Mouse (Mus musculus): ENCODE measurements around the gene Amz2. TPM values are rescaled to one million over a fixed set of nuclear protein-coding genes. Genes with fewer than 3 reads are reported as not detected.
A peak's percentile ranks its signal among the peaks of the same experiment; 100 is the strongest.

Gene Amz2
- polyA plus RNA-seq, 1 experiment from 2014 or later = 55.6 TPM

DNA sequence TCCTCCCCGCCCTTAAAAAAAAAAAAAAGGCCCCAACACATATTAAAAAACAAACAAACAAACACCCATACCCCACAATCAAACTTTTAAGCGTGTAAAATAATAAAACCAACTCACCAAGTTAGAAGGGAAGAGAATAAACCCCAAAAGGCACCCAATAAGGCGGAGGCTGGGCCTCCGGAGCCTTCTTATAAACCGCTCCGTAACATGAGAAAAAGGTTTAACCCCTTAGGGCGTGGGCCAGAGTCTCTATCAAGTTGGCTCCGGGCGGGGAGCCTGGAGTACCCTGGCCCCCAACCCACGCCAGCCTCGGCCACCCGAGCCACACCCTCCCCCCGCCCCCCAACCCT lies 47.0 kb downstream of the Amz2 start:
- Histone ChIP-seq H3K27me3 (ENCODE audit: control insufficient read depth, insufficient read depth, low read length) (peaks cover 3% of the 10 kb centered on the region; the same call in 1 of the 2 replicates), H3K27ac (peak overlapping the region; percentile 90), H3K4me3 (replicated peaks; ENCODE audit: low read length) (peak overlapping the region; percentile 85), H3K4me1 (replicated peaks; ENCODE audit: control insufficient read depth, insufficient read depth, low read length) (peaks cover 8% of the 10 kb centered on the region; the same call in 1 of the 2 replicates), H3K9ac (peak overlapping the region; percentile 93), H3K4me2 (replicated peaks) (peak overlapping the region; percentile 67), H3K36me3 (replicated peaks; ENCODE audit: control insufficient read depth, insufficient read depth) (no peaks in the 10 kb centered on the region), H3K9me3 (ENCODE audit: control insufficient read depth, low read length) (no peaks in the 10 kb centered on the region)
- DNase-seq (ENCODE audit: low spot score) = peak; percentile 71
- peak; percentile 28; the same call in 1 of the 2 replicates for ATAC-seq (ENCODE audit: low FRiP score)
- WGBS = 0% methylated on average over 13 of the region's 13 CpGs

DNA sequence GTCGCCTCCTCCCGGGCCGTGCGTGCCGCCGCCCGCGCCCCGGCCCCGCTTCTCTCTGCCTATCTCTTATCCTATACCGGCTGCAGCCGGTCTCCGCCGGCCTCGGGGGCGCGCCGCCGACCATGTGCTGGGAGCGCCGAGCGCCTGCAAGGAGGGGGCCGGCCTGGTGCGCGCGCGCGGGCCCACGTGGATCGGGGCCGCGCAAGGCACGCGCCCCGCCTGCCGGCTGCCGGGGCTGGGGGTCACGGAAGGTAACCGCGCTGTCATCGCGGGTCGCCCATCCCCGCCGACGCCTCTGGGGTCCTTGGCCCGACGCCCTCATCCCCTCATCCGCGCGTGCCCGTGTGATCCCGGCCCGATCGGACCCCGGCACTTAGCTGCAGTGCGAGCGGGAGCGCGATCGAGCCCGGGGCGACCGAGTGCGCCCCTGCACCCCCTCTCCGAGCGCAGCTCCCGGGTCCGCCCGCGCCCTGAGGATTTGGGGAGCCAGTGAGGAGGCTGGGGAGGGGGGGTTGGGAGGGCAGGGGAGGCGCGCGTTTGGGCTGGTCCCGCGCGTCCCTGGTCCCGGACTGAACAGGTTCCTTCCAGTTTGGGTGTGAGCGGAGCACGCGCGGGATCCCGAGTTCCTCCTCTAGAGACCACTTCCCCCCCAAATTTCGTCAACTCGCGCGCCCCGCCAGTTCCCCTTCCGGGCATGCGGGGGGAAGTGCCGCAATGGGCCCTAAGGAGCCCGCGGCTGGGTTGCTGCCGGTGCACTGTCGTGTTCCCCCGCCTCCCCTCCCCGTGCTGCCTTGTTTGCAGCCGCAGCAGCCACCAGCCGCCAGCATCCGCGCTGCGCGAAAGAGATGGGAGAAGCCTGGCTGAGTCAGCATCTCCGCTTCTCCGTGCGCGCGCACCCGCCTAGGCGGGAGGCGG lies 47.7 kb downstream of the Amz2 start, which contains the start of the genes Arsg and Slc16a6:
TSS of gene Arsg (plus strand) at position 204 of the 915 bp plus-strand sequence.
TSS of gene Slc16a6 (minus strand) at position 428 of the 915 bp plus-strand sequence.
- Histone ChIP-seq H3K9ac (peak within 1 kb of the TSS; percentile 93), H3K27me3 (ENCODE audit: control insufficient read depth, insufficient read depth, low read length) (peaks cover 3% of the 10 kb centered on the region; the same call in 1 of the 2 replicates), H3K27ac (peak within 1 kb of the TSS; percentile 90), H3K4me1 (replicated peaks; ENCODE audit: control insufficient read depth, insufficient read depth, low read length) (peaks cover 8% of the 10 kb centered on the region; the same call in 1 of the 2 replicates), H3K4me3 (replicated peaks; ENCODE audit: low read length) (peak within 1 kb of the TSS; percentile 85), H3K9me3 (ENCODE audit: control insufficient read depth, low read length) (no peaks in the 10 kb centered on the region), H3K36me3 (replicated peaks; ENCODE audit: control insufficient read depth, insufficient read depth) (no peaks in the 10 kb centered on the region), H3K4me2 (replicated peaks) (peak within 1 kb of the TSS; percentile 67)
- DNase-seq (ENCODE audit: low spot score) = peak; percentile 88
- peak; percentile 86 for ATAC-seq (ENCODE audit: low FRiP score)
- under 1% methylated on average over 76 of the region's 111 CpGs for WGBS

DNA sequence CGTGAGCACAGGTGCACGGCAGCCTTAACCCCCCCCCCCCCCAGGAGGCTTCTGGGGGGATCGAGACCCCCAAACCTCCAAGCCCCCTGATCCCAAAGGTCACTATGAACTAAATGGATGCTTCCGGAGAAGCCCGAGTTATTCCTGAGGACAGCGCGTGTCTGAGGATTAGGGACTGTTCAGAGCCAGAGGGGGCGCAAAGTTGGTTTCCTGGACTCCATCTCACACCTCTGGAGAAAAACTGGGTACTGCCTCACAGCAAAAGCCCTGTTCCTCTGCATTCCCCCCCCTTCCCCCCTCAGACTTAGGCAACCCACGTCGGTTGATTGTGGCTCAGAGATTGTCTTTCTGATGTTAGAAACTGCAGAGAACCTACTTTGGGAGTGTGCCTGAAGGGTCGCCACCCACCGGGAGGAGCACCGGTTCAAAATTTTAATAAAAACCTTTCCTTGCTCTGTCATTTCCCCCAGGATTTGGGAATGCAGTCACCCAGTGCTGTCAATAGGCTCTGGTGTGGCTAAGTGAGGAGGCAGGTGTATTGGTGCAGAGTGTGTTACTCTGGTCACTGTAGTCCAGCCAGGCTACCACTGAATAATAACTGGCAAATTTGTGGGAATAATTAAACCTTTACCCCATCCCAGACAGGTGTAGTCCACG lies 48.5 kb downstream of the Amz2 start:
- peak overlapping the region; percentile 90 for H3K27ac ChIP-seq
- no peak for DNase-seq (ENCODE audit: low spot score)
- H3K36me3 ChIP-seq (replicated peaks; ENCODE audit: control insufficient read depth, insufficient read depth) = no peaks in the 10 kb centered on the region
- peak overlapping the region; percentile 85 for H3K4me3 ChIP-seq (replicated peaks; ENCODE audit: low read length)
- H3K9me3 ChIP-seq (ENCODE audit: control insufficient read depth, low read length) = no peaks in the 10 kb centered on the region
- peak overlapping the region; percentile 67 for H3K4me2 ChIP-seq (replicated peaks)
- peak overlapping the region; percentile 93 for H3K9ac ChIP-seq
- H3K27me3 ChIP-seq (ENCODE audit: control insufficient read depth, insufficient read depth, low read length) = peaks cover 3% of the 10 kb centered on the region; the same call in 1 of the 2 replicates
- peak; percentile 18; the same call in 1 of the 2 replicates for ATAC-seq (ENCODE audit: low FRiP score)
- 10% methylated on average over 14 of the region's 14 CpGs for WGBS
- H3K4me1 ChIP-seq (replicated peaks; ENCODE audit: control insufficient read depth, insufficient read depth, low read length) = peaks cover 8% of the 10 kb centered on the region; the same call in 1 of the 2 replicates

DNA sequence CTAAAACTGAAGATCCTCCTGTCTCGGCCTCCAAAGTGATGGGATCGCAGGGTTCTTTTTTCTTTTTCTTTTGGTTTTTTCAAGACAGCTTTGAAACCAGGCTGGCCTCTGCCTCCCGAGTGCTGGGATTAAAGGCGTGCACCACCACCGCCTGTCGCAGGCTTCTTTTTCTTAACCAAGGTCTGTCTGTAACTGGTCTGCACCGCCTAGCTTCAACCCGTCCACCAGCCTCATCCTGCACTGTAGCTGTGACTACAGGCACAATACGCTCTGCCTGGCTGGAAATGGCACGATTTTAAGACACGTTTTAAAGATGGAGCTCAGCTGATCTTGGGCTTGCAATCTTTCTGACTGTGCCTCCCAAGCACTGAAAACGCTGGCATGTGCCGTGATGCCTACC lies 49.1 kb downstream of the Amz2 start:
- 78% methylated on average over 13 of the region's 13 CpGs for WGBS
- peaks cover 3% of the 10 kb centered on the region; the same call in 1 of the 2 replicates for H3K27me3 ChIP-seq (ENCODE audit: control insufficient read depth, insufficient read depth, low read length)
- H3K9me3 ChIP-seq (ENCODE audit: control insufficient read depth, low read length) = no peaks in the 10 kb centered on the region
- no peak overlapping the region for H3K27ac ChIP-seq
- no peak overlapping the region for H3K9ac ChIP-seq
- H3K4me2 ChIP-seq (replicated peaks) = no peak overlapping the region
- no peak overlapping the region for H3K4me3 ChIP-seq (replicated peaks; ENCODE audit: low read length)
- no peaks in the 10 kb centered on the region for H3K36me3 ChIP-seq (replicated peaks; ENCODE audit: control insufficient read depth, insufficient read depth)
- no peak for DNase-seq (ENCODE audit: low spot score)
- no peak for ATAC-seq (ENCODE audit: low FRiP score)
- H3K4me1 ChIP-seq (replicated peaks; ENCODE audit: control insufficient read depth, insufficient read depth, low read length) = peaks cover 8% of the 10 kb centered on the region; the same call in 1 of the 2 replicates

DNA sequence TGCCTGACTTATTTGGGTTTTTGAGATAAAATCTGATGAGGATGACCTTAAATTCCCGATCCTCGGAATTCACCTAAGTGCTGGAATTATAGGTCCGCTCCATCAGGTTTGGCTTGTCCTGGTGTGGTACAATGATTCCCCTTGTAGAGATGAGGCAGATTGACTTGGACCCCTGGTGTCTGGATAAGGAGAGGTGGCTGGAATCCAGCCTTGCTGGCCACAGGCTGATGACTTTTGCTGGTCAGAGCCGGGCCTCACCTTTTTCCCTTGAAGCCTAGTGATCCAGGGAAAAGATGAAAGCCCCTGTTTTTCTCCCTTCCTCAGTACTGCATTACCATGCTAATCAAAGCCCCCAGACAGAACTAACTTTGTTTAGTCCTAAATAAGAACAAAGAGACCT lies 50.0 kb downstream of the Amz2 start:
- WGBS = 60% methylated on average over 4 of the region's 4 CpGs
- H3K27ac ChIP-seq = no peak overlapping the region

DNA sequence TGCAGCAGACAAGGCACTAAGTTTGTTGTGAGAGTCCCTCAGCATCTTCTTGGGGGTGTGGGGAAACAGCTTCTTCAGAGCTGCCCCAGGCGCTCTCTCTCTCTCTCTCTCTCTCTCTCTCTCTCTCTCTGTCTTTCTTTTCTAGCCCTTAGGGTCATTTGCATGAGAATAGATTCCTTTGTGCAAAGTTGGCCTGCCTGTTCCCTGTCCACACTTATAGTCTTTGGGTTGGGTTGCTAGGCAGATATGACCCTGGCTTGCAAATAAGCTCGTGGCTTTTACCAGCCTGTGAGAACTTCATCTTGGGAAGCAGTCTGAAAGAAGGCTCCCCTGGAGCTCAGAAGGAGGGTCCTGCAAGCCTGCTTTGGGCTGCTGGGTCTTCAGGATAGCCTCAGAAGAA lies 50.5 kb downstream of the Amz2 start:
- no peak overlapping the region for H3K4me3 ChIP-seq (replicated peaks; ENCODE audit: low read length)
- no peaks in the 10 kb centered on the region for H3K36me3 ChIP-seq (replicated peaks; ENCODE audit: control insufficient read depth, insufficient read depth)
- H3K9ac ChIP-seq = no peak overlapping the region
- no peak overlapping the region for H3K4me2 ChIP-seq (replicated peaks)
- peaks cover 8% of the 10 kb centered on the region; the same call in 1 of the 2 replicates for H3K4me1 ChIP-seq (replicated peaks; ENCODE audit: control insufficient read depth, insufficient read depth, low read length)
- 0 out of 2 replicates have a peak overlapping the region, but pooled peaks have one; percentile 1 for H3K27ac ChIP-seq
- WGBS = 13% methylated on average over 2 of the region's 2 CpGs
- ATAC-seq (ENCODE audit: low FRiP score) (no peak; the same call in 1 of the 2 replicates), DNase-seq (ENCODE audit: low spot score) (no peak)
- peaks cover 3% of the 10 kb centered on the region; the same call in 1 of the 2 replicates for H3K27me3 ChIP-seq (ENCODE audit: control insufficient read depth, insufficient read depth, low read length)
- H3K9me3 ChIP-seq (ENCODE audit: control insufficient read depth, low read length) = no peaks in the 10 kb centered on the region

More for the DNA sequence above, 50.0 kb downstream of the Amz2 start:
- Histone ChIP-seq H3K4me1 (replicated peaks; ENCODE audit: control insufficient read depth, insufficient read depth, low read length) (peaks cover 8% of the 10 kb centered on the region; the same call in 1 of the 2 replicates), H3K4me3 (replicated peaks; ENCODE audit: low read length) (no peak overlapping the region), H3K9me3 (ENCODE audit: control insufficient read depth, low read length) (no peaks in the 10 kb centered on the region), H3K9ac (no peak overlapping the region), H3K27me3 (ENCODE audit: control insufficient read depth, insufficient read depth, low read length) (peaks cover 3% of the 10 kb centered on the region; the same call in 1 of the 2 replicates), H3K36me3 (replicated peaks; ENCODE audit: control insufficient read depth, insufficient read depth) (no peaks in the 10 kb centered on the region), H3K4me2 (replicated peaks) (no peak overlapping the region)
- DNase-seq (ENCODE audit: low spot score) = no peak
- no peak for ATAC-seq (ENCODE audit: low FRiP score)

DNA sequence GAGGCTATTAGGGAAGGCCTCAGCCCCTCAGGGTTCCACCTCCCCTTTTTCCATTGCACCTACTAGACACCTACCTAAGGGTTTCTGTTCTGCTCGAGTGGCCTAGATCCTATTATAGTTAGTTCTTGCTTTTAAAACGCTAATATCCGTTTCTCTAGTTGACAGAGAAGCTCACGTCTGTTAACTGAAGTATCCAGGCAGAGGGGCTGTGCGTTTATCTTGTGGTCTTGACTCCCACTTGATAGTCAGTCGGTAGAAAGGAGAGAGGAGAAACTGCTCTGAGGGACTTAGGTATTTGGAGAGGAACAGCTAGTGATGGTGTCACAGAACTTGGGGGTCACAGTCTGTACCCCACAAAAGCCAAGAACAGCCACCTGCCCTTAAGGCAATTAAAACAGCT lies 50.9 kb downstream of the Amz2 start:
- 0 out of 2 replicates have a peak overlapping the region, but pooled peaks have one; percentile 1 for H3K27ac ChIP-seq

DNA sequence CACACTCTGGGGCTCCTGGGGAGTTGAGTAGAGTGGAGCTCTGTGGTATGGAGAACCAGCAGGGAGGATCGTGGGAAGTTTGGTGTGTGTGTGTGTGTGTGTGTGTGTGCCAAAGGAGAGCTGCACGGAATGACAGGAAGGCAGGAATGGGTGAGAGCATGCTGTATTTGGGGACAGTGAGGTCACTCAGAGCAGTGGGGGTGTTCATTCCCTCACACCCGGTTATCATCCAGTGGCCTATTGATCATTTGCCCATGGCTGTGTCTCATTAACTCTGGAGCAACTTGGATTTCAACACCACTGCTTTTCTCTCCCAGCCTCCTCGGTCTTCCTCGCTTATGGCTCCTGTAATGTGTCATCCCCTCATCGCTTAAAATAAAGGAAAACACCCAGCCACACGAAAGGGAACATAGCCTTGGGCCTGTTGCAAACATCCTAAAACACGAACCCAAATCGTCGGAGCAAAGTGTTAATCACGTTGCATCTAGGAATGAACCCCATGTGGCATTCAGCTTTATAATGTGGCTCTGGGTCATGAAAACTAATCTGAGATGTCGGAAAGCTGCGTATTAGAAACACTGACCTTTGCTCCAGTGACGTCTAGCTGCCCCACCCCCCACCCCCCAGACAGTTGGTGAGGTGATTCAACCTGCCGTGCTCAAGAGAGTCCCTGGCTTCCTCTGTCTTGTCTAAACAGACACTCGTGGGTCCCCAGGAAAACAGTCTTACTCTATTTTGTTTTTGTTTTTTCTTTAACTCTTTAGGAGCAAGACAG lies 52.0 kb downstream of the Amz2 start:
- WGBS = 43% methylated on average over 16 of the region's 16 CpGs
- DNase-seq (ENCODE audit: low spot score) = no peak

More for the DNA sequence above, 50.9 kb downstream of the Amz2 start:
- 30% methylated on average over 6 of the region's 6 CpGs for WGBS
- H3K4me3 ChIP-seq (replicated peaks; ENCODE audit: low read length) = no peak overlapping the region
- H3K4me2 ChIP-seq (replicated peaks) = no peak overlapping the region
- H3K9me3 ChIP-seq (ENCODE audit: control insufficient read depth, low read length) = no peaks in the 10 kb centered on the region
- H3K36me3 ChIP-seq (replicated peaks; ENCODE audit: control insufficient read depth, insufficient read depth) = no peaks in the 10 kb centered on the region
- H3K9ac ChIP-seq = no peak overlapping the region
- H3K4me1 ChIP-seq (replicated peaks; ENCODE audit: control insufficient read depth, insufficient read depth, low read length) = peaks cover 8% of the 10 kb centered on the region; the same call in 1 of the 2 replicates
- ATAC-seq (ENCODE audit: low FRiP score) (no peak), DNase-seq (ENCODE audit: low spot score) (no peak)
- peaks cover 1% of the 10 kb centered on the region; the same call in 1 of the 2 replicates for H3K27me3 ChIP-seq (ENCODE audit: control insufficient read depth, insufficient read depth, low read length)

More for the DNA sequence above, 52.0 kb downstream of the Amz2 start:
- H3K9ac ChIP-seq = no peak overlapping the region
- H3K4me2 ChIP-seq (replicated peaks) = no peak overlapping the region
- H3K36me3 ChIP-seq (replicated peaks; ENCODE audit: control insufficient read depth, insufficient read depth) = no peaks in the 10 kb centered on the region
- H3K27ac ChIP-seq = no peak overlapping the region
- H3K4me1 ChIP-seq (replicated peaks; ENCODE audit: control insufficient read depth, insufficient read depth, low read length) = peaks cover 8% of the 10 kb centered on the region; the same call in 1 of the 2 replicates
- no peak overlapping the region for H3K4me3 ChIP-seq (replicated peaks; ENCODE audit: low read length)
- ATAC-seq (ENCODE audit: low FRiP score) = no peak
- no peaks in the 10 kb centered on the region for H3K27me3 ChIP-seq (ENCODE audit: control insufficient read depth, insufficient read depth, low read length)
- no peaks in the 10 kb centered on the region for H3K9me3 ChIP-seq (ENCODE audit: control insufficient read depth, low read length)
